Mouse (Mus musculus) thymus, adult 2 months (tissue): Measurements from ENCODE around the gene Arhgef28.

Experiments
- CTCF ChIP-seq: fragments of 200-500 bp; IDR thresholded peaks from 2 replicates; pipeline ENCODE4 v1.5.1; 2012; ENCODE audit warnings: mild to moderate bottlenecking, control low read depth, low read length, moderate library complexity, borderline replicate concordance; ENCODE audit not compliant: control insufficient read depth, poor library complexity, insufficient read depth; ENCODE audit errors: extremely low read depth
- POLR2A ChIP-seq: fragments of 200-500 bp; IDR thresholded peaks from 2 replicates; pipeline ENCODE4 v1.6.1; 2012; ENCODE audit warnings: mild to moderate bottlenecking, low read length, control low read depth, moderate library complexity; ENCODE audit not compliant: control insufficient read depth, poor library complexity, insufficient read depth; ENCODE audit errors: extremely low read depth

DNA sequence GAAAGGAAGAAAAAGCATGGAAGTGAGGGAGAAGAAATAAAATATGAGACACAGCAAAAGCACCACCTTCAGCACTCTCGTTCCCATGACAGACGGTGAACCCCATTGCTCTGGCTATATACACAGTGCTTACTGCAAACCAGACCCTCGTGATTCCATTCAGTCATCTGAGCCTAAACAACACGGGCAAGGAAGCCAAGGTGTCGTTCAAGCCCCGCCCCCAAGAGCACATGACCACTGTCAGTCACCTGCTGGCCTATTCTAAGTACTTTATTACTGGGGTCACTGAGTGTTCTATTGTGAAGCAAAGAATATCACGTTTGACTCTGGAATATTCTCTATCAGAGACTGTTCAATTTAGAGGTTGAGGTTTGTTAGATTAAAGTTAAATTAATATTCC is 202.5 kb downstream of the Arhgef28 start:
- TF ChIP-seq CTCF (no peak), POLR2A (no peak)
